Mouse (Mus musculus): Measurements from ENCODE around the gene Dnase2b. TPM values are rescaled to one million over a fixed set of nuclear protein-coding genes. Genes with fewer than 3 reads are reported as not detected.

The Dnase2b gene
- polyA plus RNA-seq, 1 experiment from 2014 or later: not detected

- H3K27ac ChIP-seq (ENCODE audit: low read depth, low read length): no peak overlapping the region
- no peak overlapping the region for H3K9ac ChIP-seq (ENCODE audit: low read depth, low read length)
- no peaks in the 10 kb centered on the region for H3K36me3 ChIP-seq (ENCODE audit: control insufficient read depth, insufficient read depth, low read length)
- 85% methylated on average over 9 of the region's 9 CpGs for WGBS
- no peak for ATAC-seq (ENCODE audit: low FRiP score)
- H3K9me3 ChIP-seq (ENCODE audit: control insufficient read depth, low read length): no peaks in the 10 kb centered on the region
- no peak overlapping the region for H3K4me3 ChIP-seq (ENCODE audit: low read depth, low read length)
- no peaks in the 10 kb centered on the region for H3K27me3 ChIP-seq (ENCODE audit: control insufficient read depth, insufficient read depth, low read length)
- H3K4me1 ChIP-seq (replicated peaks; ENCODE audit: control insufficient read depth, insufficient read depth, low read length): no peaks in the 10 kb centered on the region
- DNase-seq (ENCODE audit: low spot score): no peak
- H3K4me2 ChIP-seq (replicated peaks; ENCODE audit: low read depth, low read length): no peak overlapping the region
Measured at GRCm38 (mm10) chr3:146604647-146605046, 10.7 kb downstream of the Dnase2b start.

- Histone ChIP-seq H3K9me3 (ENCODE audit: control insufficient read depth, low read length) (no peaks in the 10 kb centered on the region), H3K27ac (ENCODE audit: low read depth, low read length) (no peak overlapping the region), H3K4me2 (replicated peaks; ENCODE audit: low read depth, low read length) (no peak overlapping the region), H3K36me3 (ENCODE audit: control insufficient read depth, insufficient read depth, low read length) (no peaks in the 10 kb centered on the region), H3K4me3 (ENCODE audit: low read depth, low read length) (no peak overlapping the region), H3K4me1 (replicated peaks; ENCODE audit: control insufficient read depth, insufficient read depth, low read length) (no peaks in the 10 kb centered on the region), H3K27me3 (ENCODE audit: control insufficient read depth, insufficient read depth, low read length) (no peaks in the 10 kb centered on the region), H3K9ac (ENCODE audit: low read depth, low read length) (no peak overlapping the region)
- whole genome bisulfite sequencing: 92% methylated on average over 3 of the region's 3 CpGs
- ATAC-seq (ENCODE audit: low FRiP score) (no peak), DNase-seq (ENCODE audit: low spot score) (no peak)
Measured at GRCm38 (mm10) chr3:146602531-146602930, 12.9 kb downstream of the Dnase2b start.

DNA sequence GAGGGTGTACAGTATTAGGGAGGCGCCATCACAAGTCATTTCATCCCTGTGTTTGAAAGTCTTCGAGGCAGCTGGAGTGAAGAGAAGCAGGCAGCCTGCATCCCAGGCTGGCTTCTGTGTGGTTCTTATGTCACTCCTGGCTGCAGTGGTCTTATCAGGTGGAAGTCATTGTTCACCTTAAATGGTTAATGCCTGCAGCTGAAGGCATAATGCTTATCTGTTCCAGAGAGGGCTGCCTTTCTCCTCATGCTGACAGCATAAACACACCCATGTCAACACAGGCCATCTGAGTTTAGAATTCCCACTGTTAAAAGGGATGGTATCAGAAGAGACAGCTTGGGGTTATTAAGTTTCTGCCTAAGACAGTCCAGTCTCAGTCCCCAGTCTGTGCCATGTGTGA lies 14.2 kb downstream of the Dnase2b start:
- H3K9ac ChIP-seq (ENCODE audit: low read depth, low read length): no peak overlapping the region
- no peaks in the 10 kb centered on the region for H3K4me1 ChIP-seq (replicated peaks; ENCODE audit: control insufficient read depth, insufficient read depth, low read length)
- no peaks in the 10 kb centered on the region for H3K9me3 ChIP-seq (ENCODE audit: control insufficient read depth, low read length)
- no peak overlapping the region for H3K27ac ChIP-seq (ENCODE audit: low read depth, low read length)
- no peak for DNase-seq (ENCODE audit: low spot score)
- H3K4me3 ChIP-seq (ENCODE audit: low read depth, low read length): no peak overlapping the region
- 87% methylated on average over 2 of the region's 2 CpGs for WGBS
- no peak overlapping the region for H3K4me2 ChIP-seq (replicated peaks; ENCODE audit: low read depth, low read length)
- H3K27me3 ChIP-seq (ENCODE audit: control insufficient read depth, insufficient read depth, low read length): no peaks in the 10 kb centered on the region
- H3K36me3 ChIP-seq (ENCODE audit: control insufficient read depth, insufficient read depth, low read length): no peaks in the 10 kb centered on the region
- no peak for ATAC-seq (ENCODE audit: low FRiP score)

DNA sequence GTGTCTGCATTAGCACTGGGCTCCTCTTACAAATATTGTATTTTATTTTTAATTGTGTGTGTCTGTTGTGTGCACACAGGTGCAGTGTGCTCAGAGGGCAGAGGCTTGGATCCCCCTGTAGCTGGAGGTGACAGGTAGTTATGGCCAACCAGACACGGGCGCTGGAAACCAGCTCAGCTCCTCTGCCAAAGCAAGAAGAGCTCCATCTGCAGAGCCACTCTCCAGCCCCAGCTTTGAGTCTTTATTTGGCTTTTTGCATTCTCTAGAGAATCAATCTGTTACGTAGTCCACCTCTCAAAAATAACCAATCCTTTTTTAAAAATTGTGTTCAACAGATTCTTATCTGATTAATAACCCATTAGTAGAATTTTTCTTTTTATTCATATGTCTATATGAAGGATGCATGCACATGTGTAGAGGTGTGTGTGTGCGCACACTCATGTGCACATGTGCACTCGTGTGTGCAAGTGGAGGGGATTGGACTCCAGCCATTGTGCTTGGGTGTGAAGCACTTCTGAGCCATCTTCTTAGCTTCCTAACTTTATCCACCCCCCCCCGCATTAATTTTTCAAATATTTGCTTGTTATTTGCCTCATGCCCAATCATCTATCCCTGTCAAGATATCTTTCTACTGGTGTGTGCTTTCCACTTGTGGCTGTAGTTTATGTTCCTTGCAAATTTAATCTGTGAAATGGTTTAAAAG lies 16.0 kb downstream of the Dnase2b start:
- H3K27me3 ChIP-seq (ENCODE audit: control insufficient read depth, insufficient read depth, low read length): no peaks in the 10 kb centered on the region
- H3K4me2 ChIP-seq (replicated peaks; ENCODE audit: low read depth, low read length): no peak overlapping the region
- no peak overlapping the region for H3K27ac ChIP-seq (ENCODE audit: low read depth, low read length)
- no peaks in the 10 kb centered on the region for H3K9me3 ChIP-seq (ENCODE audit: control insufficient read depth, low read length)
- WGBS: 92% methylated on average over 6 of the region's 6 CpGs
- DNase-seq (ENCODE audit: low spot score): no peak
- H3K9ac ChIP-seq (ENCODE audit: low read depth, low read length): no peak overlapping the region
- H3K36me3 ChIP-seq (ENCODE audit: control insufficient read depth, insufficient read depth, low read length): no peaks in the 10 kb centered on the region
- no peaks in the 10 kb centered on the region for H3K4me1 ChIP-seq (replicated peaks; ENCODE audit: control insufficient read depth, insufficient read depth, low read length)
- H3K4me3 ChIP-seq (ENCODE audit: low read depth, low read length): no peak overlapping the region
- ATAC-seq (ENCODE audit: low FRiP score): no peak

DNA sequence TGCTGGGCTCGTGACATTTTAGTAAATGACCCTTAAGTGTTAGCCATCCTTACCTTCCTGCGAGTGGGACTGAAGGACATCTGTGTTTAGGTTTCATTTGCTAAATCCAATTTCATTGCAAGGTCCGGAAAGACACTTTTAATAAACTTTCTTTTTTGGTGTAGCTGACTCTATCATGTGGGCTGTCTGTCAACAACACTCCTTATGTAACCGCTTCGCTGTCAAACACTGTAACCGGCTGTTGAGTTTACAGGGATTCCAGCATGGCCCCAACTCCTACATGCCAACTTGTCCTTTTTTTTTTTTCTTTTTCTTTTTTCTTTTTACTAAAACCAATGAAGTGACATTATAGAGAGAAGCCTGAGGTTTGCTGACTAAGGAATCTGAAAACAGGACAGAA lies 17.0 kb downstream of the Dnase2b start:
- no peak for DNase-seq (ENCODE audit: low spot score)
- 89% methylated on average over 6 of the region's 6 CpGs for WGBS
- Histone ChIP-seq H3K27me3 (ENCODE audit: control insufficient read depth, insufficient read depth, low read length) (no peaks in the 10 kb centered on the region), H3K4me3 (ENCODE audit: low read depth, low read length) (no peak overlapping the region), H3K4me1 (replicated peaks; ENCODE audit: control insufficient read depth, insufficient read depth, low read length) (no peaks in the 10 kb centered on the region), H3K27ac (ENCODE audit: low read depth, low read length) (no peak overlapping the region), H3K9me3 (ENCODE audit: control insufficient read depth, low read length) (no peaks in the 10 kb centered on the region), H3K9ac (ENCODE audit: low read depth, low read length) (no peak overlapping the region), H3K36me3 (ENCODE audit: control insufficient read depth, insufficient read depth, low read length) (no peaks in the 10 kb centered on the region), H3K4me2 (replicated peaks; ENCODE audit: low read depth, low read length) (no peak overlapping the region)
- ATAC-seq (ENCODE audit: low FRiP score): no peak

GRCm38 (mm10) chr3:146596864-146597263 lies 18.5 kb downstream of the Dnase2b start:
- no peaks in the 10 kb centered on the region for H3K9me3 ChIP-seq (ENCODE audit: control insufficient read depth, low read length)
- ATAC-seq (ENCODE audit: low FRiP score): no peak
- DNase-seq (ENCODE audit: low spot score): no peak
- no peak overlapping the region for H3K4me2 ChIP-seq (replicated peaks; ENCODE audit: low read depth, low read length)
- H3K4me3 ChIP-seq (ENCODE audit: low read depth, low read length): no peak overlapping the region
- no peak overlapping the region for H3K27ac ChIP-seq (ENCODE audit: low read depth, low read length)
- H3K9ac ChIP-seq (ENCODE audit: low read depth, low read length): no peak overlapping the region
- 91% methylated on average over 7 of the region's 7 CpGs for WGBS
- no peaks in the 10 kb centered on the region for H3K4me1 ChIP-seq (replicated peaks; ENCODE audit: control insufficient read depth, insufficient read depth, low read length)
- no peaks in the 10 kb centered on the region for H3K36me3 ChIP-seq (ENCODE audit: control insufficient read depth, insufficient read depth, low read length)
- no peaks in the 10 kb centered on the region for H3K27me3 ChIP-seq (ENCODE audit: control insufficient read depth, insufficient read depth, low read length)

- H3K27me3 ChIP-seq (ENCODE audit: control insufficient read depth, insufficient read depth, low read length): no peaks in the 10 kb centered on the region
- DNase-seq (ENCODE audit: low spot score): no peak
- H3K9me3 ChIP-seq (ENCODE audit: control insufficient read depth, low read length): no peaks in the 10 kb centered on the region
- H3K9ac ChIP-seq (ENCODE audit: low read depth, low read length): no peak overlapping the region
- 89% methylated on average over 8 of the region's 8 CpGs for WGBS
- no peak overlapping the region for H3K4me2 ChIP-seq (replicated peaks; ENCODE audit: low read depth, low read length)
- H3K4me1 ChIP-seq (replicated peaks; ENCODE audit: control insufficient read depth, insufficient read depth, low read length): no peaks in the 10 kb centered on the region
- no peak overlapping the region for H3K4me3 ChIP-seq (ENCODE audit: low read depth, low read length)
- ATAC-seq (ENCODE audit: low FRiP score): no peak
- no peaks in the 10 kb centered on the region for H3K36me3 ChIP-seq (ENCODE audit: control insufficient read depth, insufficient read depth, low read length)
- H3K27ac ChIP-seq (ENCODE audit: low read depth, low read length): no peak overlapping the region
Measured at GRCm38 (mm10) chr3:146596387-146596786, 19.0 kb downstream of the Dnase2b start.

- H3K4me3 ChIP-seq (ENCODE audit: low read depth, low read length): no peak overlapping the region
Measured at GRCm38 (mm10) chr3:146595440-146595839, 20.0 kb downstream of the Dnase2b start.

GRCm38 (mm10) chr3:146591601-146592000 lies 23.8 kb downstream of the Dnase2b start:
- Histone ChIP-seq H3K4me2 (replicated peaks; ENCODE audit: low read depth, low read length) (no peak overlapping the region), H3K9ac (ENCODE audit: low read depth, low read length) (no peak overlapping the region), H3K4me1 (replicated peaks; ENCODE audit: control insufficient read depth, insufficient read depth, low read length) (no peaks in the 10 kb centered on the region), H3K9me3 (ENCODE audit: control insufficient read depth, low read length) (no peaks in the 10 kb centered on the region), H3K36me3 (ENCODE audit: control insufficient read depth, insufficient read depth, low read length) (no peaks in the 10 kb centered on the region), H3K4me3 (ENCODE audit: low read depth, low read length) (no peak overlapping the region), H3K27ac (ENCODE audit: low read depth, low read length) (no peak overlapping the region), H3K27me3 (ENCODE audit: control insufficient read depth, insufficient read depth, low read length) (no peaks in the 10 kb centered on the region)
- 67% methylated on average over 2 of the region's 2 CpGs for WGBS
- ATAC-seq (ENCODE audit: low FRiP score): no peak
- DNase-seq (ENCODE audit: low spot score): no peak

More at GRCm38 (mm10) chr3:146595440-146595839, 20.0 kb downstream of the Dnase2b start:
- no peaks in the 10 kb centered on the region for H3K27me3 ChIP-seq (ENCODE audit: control insufficient read depth, insufficient read depth, low read length)
- DNase-seq (ENCODE audit: low spot score) (no peak), ATAC-seq (ENCODE audit: low FRiP score) (no peak)
- WGBS: 95% methylated on average over 6 of the region's 6 CpGs
- no peak overlapping the region for H3K27ac ChIP-seq (ENCODE audit: low read depth, low read length)
- no peak overlapping the region for H3K9ac ChIP-seq (ENCODE audit: low read depth, low read length)
- H3K4me2 ChIP-seq (replicated peaks; ENCODE audit: low read depth, low read length): no peak overlapping the region
- no peaks in the 10 kb centered on the region for H3K9me3 ChIP-seq (ENCODE audit: control insufficient read depth, low read length)
- H3K4me1 ChIP-seq (replicated peaks; ENCODE audit: control insufficient read depth, insufficient read depth, low read length): no peaks in the 10 kb centered on the region
- H3K36me3 ChIP-seq (ENCODE audit: control insufficient read depth, insufficient read depth, low read length): no peaks in the 10 kb centered on the region

Data from hindbrain, embryonic 11.5 days (tissue).